Mouse (Mus musculus) neural tube, embryonic 12.5 days (tissue): ENCODE results near the gene Klf13. TPM values are rescaled to one million over a fixed set of nuclear protein-coding genes. Genes with fewer than 3 reads are reported as not detected.

Experiments
- ATAC-seq: fragments of 200-750 bp; cut with Nextera tagmentation; 2 replicates; pipeline ENCODE4 v1.8.0; 2017; ENCODE audit warnings: low read depth, mild to moderate bottlenecking, moderate TSS enrichment, moderate library complexity; ENCODE audit not compliant: low FRiP score
- H3K27ac ChIP-seq: fragments of 300-500 bp; sonication (generic); 2 replicates; pipeline ENCODE4 v1.5.1; 2016
- H3K27me3 ChIP-seq: fragments of 300-500 bp; sonication (generic); replicated peaks from 2 replicates; pipeline ENCODE4 v1.6.1; 2016; ENCODE audit warnings: mild to moderate bottlenecking
- H3K36me3 ChIP-seq: fragments of 300-500 bp; sonication (generic); 2 replicates; pipeline ENCODE4 v1.6.1; 2016; ENCODE audit warnings: mild to moderate bottlenecking
- H3K4me1 ChIP-seq: fragments of 300-500 bp; sonication (generic); 2 replicates; pipeline ENCODE4 v1.6.1; 2016
- H3K4me2 ChIP-seq: fragments of 300-500 bp; sonication (generic); replicated peaks from 2 replicates; pipeline ENCODE4 v1.6.1; 2016; ENCODE audit warnings: mild to moderate bottlenecking
- H3K4me3 ChIP-seq: fragments of 300-500 bp; sonication (generic); 2 replicates; pipeline ENCODE4 v1.5.1; 2016
- H3K9ac ChIP-seq: fragments of 300-500 bp; sonication (generic); 2 replicates; pipeline ENCODE4 v1.6.1; 2016; ENCODE audit warnings: mild to moderate bottlenecking
- H3K9me3 ChIP-seq: fragments of 300-500 bp; sonication (generic); 2 replicates; pipeline ENCODE4 v1.6.1; 2016; ENCODE audit warnings: mild to moderate bottlenecking
- WGBS: fragments of 180-500 bp; shearing (Covaris S2); methylation state at CpG from one replicate; pipeline ENCODE4 v1.1.7; 2016; 5-methylcytosine and 5-hydroxymethylcytosine counted together
- polyA plus RNA-seq: library from polyadenylated mRNA; unstranded; fragments of >200 nt; fragmentation: Nextera tagmentation; extraction: Ambion mirVana; gene quantifications from 2 replicates; pipeline ENCODE4 v1.2.1, GENCODE M21; 2016

Gene Klf13
- polyA plus RNA-seq, 1 experiment from 2014 or later = 34.0 TPM

- no peak for ATAC-seq
- WGBS = 93% methylated on average over 7 of the region's 7 CpGs
- Histone ChIP-seq H3K27ac (no peak overlapping the region), H3K27me3 (no peaks in the 10 kb centered on the region), H3K4me3 (no peak overlapping the region), H3K4me2 (no peak overlapping the region), H3K9ac (no peak overlapping the region), H3K4me1 (no peaks in the 10 kb centered on the region), H3K36me3 (peaks cover 10% of the 10 kb centered on the region), H3K9me3 (no peaks in the 10 kb centered on the region)
These were observed 53.7 kb downstream of the Klf13 start for GRCm38 (mm10) chr7:63885025-63885424.

- ATAC-seq = no peak
- Histone ChIP-seq H3K4me3 (no peak overlapping the region), H3K36me3 (no peaks in the 10 kb centered on the region), H3K27ac (no peak overlapping the region), H3K27me3 (no peaks in the 10 kb centered on the region), H3K4me2 (no peak overlapping the region), H3K9ac (no peak overlapping the region), H3K4me1 (no peaks in the 10 kb centered on the region), H3K9me3 (no peaks in the 10 kb centered on the region)
- 87% methylated on average over 7 of the region's 7 CpGs for WGBS
These were observed 56.0 kb downstream of the Klf13 start for GRCm38 (mm10) chr7:63882739-63883138.

GRCm38 (mm10) chr7:63879583-63879982 is 59.1 kb downstream of the Klf13 start:
- no peak overlapping the region for H3K4me3 ChIP-seq
- no peak for ATAC-seq
- H3K36me3 ChIP-seq = no peaks in the 10 kb centered on the region
- H3K4me2 ChIP-seq = no peak overlapping the region
- H3K27ac ChIP-seq = no peak overlapping the region
- WGBS = 88% methylated on average over 6 of the region's 6 CpGs
- H3K4me1 ChIP-seq = no peaks in the 10 kb centered on the region
- no peak overlapping the region for H3K9ac ChIP-seq
- no peaks in the 10 kb centered on the region for H3K9me3 ChIP-seq
- H3K27me3 ChIP-seq = no peaks in the 10 kb centered on the region

GRCm38 (mm10) chr7:63877610-63878009 is 61.1 kb downstream of the Klf13 start:
- Histone ChIP-seq H3K27me3 (no peaks in the 10 kb centered on the region), H3K9me3 (no peaks in the 10 kb centered on the region), H3K4me1 (no peaks in the 10 kb centered on the region), H3K9ac (no peak overlapping the region), H3K36me3 (no peaks in the 10 kb centered on the region), H3K4me3 (no peak overlapping the region), H3K27ac (no peak overlapping the region), H3K4me2 (0 out of 2 replicates have a peak overlapping the region, but pooled peaks have one; percentile 14)
- ATAC-seq = no peak
- WGBS = 30% methylated on average over 14 of the region's 14 CpGs

GRCm38 (mm10) chr7:63876640-63877039 is 62.1 kb downstream of the Klf13 start:
- H3K27me3 ChIP-seq = no peaks in the 10 kb centered on the region
- no peak overlapping the region for H3K4me3 ChIP-seq
- no peak overlapping the region for H3K27ac ChIP-seq
- no peaks in the 10 kb centered on the region for H3K9me3 ChIP-seq
- H3K4me2 ChIP-seq = no peak overlapping the region
- ATAC-seq = no peak
- H3K9ac ChIP-seq = no peak overlapping the region
- no peaks in the 10 kb centered on the region for H3K4me1 ChIP-seq
- 85% methylated on average over 2 of the region's 2 CpGs for WGBS
- no peaks in the 10 kb centered on the region for H3K36me3 ChIP-seq

GRCm38 (mm10) chr7:63875686-63876085 is 63.0 kb downstream of the Klf13 start:
- H3K9me3 ChIP-seq = no peaks in the 10 kb centered on the region
- no peak overlapping the region for H3K27ac ChIP-seq
- H3K9ac ChIP-seq = no peak overlapping the region
- H3K4me1 ChIP-seq = no peaks in the 10 kb centered on the region
- no peaks in the 10 kb centered on the region for H3K36me3 ChIP-seq
- no peak overlapping the region for H3K4me2 ChIP-seq
- no peak overlapping the region for H3K4me3 ChIP-seq
- ATAC-seq = no peak
- no peaks in the 10 kb centered on the region for H3K27me3 ChIP-seq

- Histone ChIP-seq H3K4me3 (no peak overlapping the region), H3K36me3 (no peaks in the 10 kb centered on the region), H3K27me3 (no peaks in the 10 kb centered on the region), H3K27ac (no peak overlapping the region), H3K4me1 (no peaks in the 10 kb centered on the region), H3K9ac (no peak overlapping the region), H3K4me2 (no peak overlapping the region), H3K9me3 (no peaks in the 10 kb centered on the region)
- 78% methylated on average over 12 of the region's 12 CpGs for WGBS
- ATAC-seq = no peak
These were observed 64.8 kb downstream of the Klf13 start for GRCm38 (mm10) chr7:63873880-63874279.

- Histone ChIP-seq H3K36me3 (no peaks in the 10 kb centered on the region), H3K4me1 (no peaks in the 10 kb centered on the region), H3K9ac (no peak overlapping the region), H3K27me3 (no peaks in the 10 kb centered on the region), H3K4me3 (no peak overlapping the region), H3K27ac (no peak overlapping the region), H3K4me2 (no peak overlapping the region), H3K9me3 (no peaks in the 10 kb centered on the region)
- ATAC-seq = no peak
- WGBS = 87% methylated on average over 6 of the region's 6 CpGs
These were observed 67.0 kb downstream of the Klf13 start for GRCm38 (mm10) chr7:63871698-63872097.

- ATAC-seq = no peak
- WGBS = 82% methylated on average over 6 of the region's 6 CpGs
These were observed 70.3 kb downstream of the Klf13 start for GRCm38 (mm10) chr7:63868356-63868918.

GRCm38 (mm10) chr7:63865911-63866310 is 72.8 kb downstream of the Klf13 start:
- WGBS = 92% methylated on average over 4 of the region's 4 CpGs
- ATAC-seq = no peak
- H3K36me3 ChIP-seq = no peaks in the 10 kb centered on the region

More at GRCm38 (mm10) chr7:63868356-63868918, 70.3 kb downstream of the Klf13 start:
- Histone ChIP-seq H3K27me3 (no peaks in the 10 kb centered on the region), H3K9me3 (no peaks in the 10 kb centered on the region), H3K4me3 (no peak overlapping the region), H3K9ac (no peak overlapping the region), H3K4me1 (no peaks in the 10 kb centered on the region), H3K27ac (no peak overlapping the region), H3K36me3 (no peaks in the 10 kb centered on the region), H3K4me2 (no peak overlapping the region)

GRCm38 (mm10) chr7:63863046-63863445 is 75.7 kb downstream of the Klf13 start:
- 76% methylated on average over 1 of the region's 1 CpGs for WGBS
- no peak for ATAC-seq
- H3K27me3 ChIP-seq = no peaks in the 10 kb centered on the region

More at GRCm38 (mm10) chr7:63865911-63866310, 72.8 kb downstream of the Klf13 start:
- Histone ChIP-seq H3K4me2 (no peak overlapping the region), H3K27ac (no peak overlapping the region), H3K27me3 (no peaks in the 10 kb centered on the region), H3K4me3 (no peak overlapping the region), H3K4me1 (no peaks in the 10 kb centered on the region), H3K9me3 (no peaks in the 10 kb centered on the region), H3K9ac (no peak overlapping the region)

GRCm38 (mm10) chr7:63861123-63861522 is 77.6 kb downstream of the Klf13 start:
- Histone ChIP-seq H3K4me2 (no peak overlapping the region), H3K27me3 (0 out of 2 replicates have a peak, but pooled peaks cover 3% of the 10 kb centered on the region), H3K4me3 (no peak overlapping the region), H3K4me1 (peaks cover 7% of the 10 kb centered on the region), H3K27ac (no peak overlapping the region), H3K9ac (no peak overlapping the region), H3K36me3 (no peaks in the 10 kb centered on the region), H3K9me3 (no peaks in the 10 kb centered on the region)
- 94% methylated on average over 6 of the region's 6 CpGs for WGBS
- ATAC-seq = no peak

More at GRCm38 (mm10) chr7:63863046-63863445, 75.7 kb downstream of the Klf13 start:
- no peak overlapping the region for H3K9ac ChIP-seq
- H3K4me3 ChIP-seq = no peak overlapping the region
- H3K27ac ChIP-seq = no peak overlapping the region
- no peak overlapping the region for H3K4me2 ChIP-seq
- H3K9me3 ChIP-seq = no peaks in the 10 kb centered on the region
- H3K4me1 ChIP-seq = peaks cover 7% of the 10 kb centered on the region
- no peaks in the 10 kb centered on the region for H3K36me3 ChIP-seq

GRCm38 (mm10) chr7:63858571-63859152 is 80.1 kb downstream of the Klf13 start:
- Histone ChIP-seq H3K4me2 (peak overlapping the region; percentile 67), H3K9ac (0 out of 2 replicates have a peak overlapping the region, but pooled peaks have one; percentile 33), H3K27ac (no peak overlapping the region), H3K9me3 (no peaks in the 10 kb centered on the region), H3K36me3 (no peaks in the 10 kb centered on the region), H3K4me1 (peaks cover 7% of the 10 kb centered on the region), H3K4me3 (peak overlapping the region; percentile 31), H3K27me3 (0 out of 2 replicates have a peak, but pooled peaks cover 3% of the 10 kb centered on the region)
- ATAC-seq = peak; percentile 75
- 5% methylated on average over 22 of the region's 22 CpGs for WGBS
